Mouse (Mus musculus): ENCODE results near the gene St3gal3. TPM values are rescaled to one million over a fixed set of nuclear protein-coding genes. Genes with fewer than 3 reads are reported as not detected.

St3gal3 gene
- polyA plus RNA-seq (2012; rRNA removed), result 13.4 and 18.7 TPM in 2 replicates

DNA sequence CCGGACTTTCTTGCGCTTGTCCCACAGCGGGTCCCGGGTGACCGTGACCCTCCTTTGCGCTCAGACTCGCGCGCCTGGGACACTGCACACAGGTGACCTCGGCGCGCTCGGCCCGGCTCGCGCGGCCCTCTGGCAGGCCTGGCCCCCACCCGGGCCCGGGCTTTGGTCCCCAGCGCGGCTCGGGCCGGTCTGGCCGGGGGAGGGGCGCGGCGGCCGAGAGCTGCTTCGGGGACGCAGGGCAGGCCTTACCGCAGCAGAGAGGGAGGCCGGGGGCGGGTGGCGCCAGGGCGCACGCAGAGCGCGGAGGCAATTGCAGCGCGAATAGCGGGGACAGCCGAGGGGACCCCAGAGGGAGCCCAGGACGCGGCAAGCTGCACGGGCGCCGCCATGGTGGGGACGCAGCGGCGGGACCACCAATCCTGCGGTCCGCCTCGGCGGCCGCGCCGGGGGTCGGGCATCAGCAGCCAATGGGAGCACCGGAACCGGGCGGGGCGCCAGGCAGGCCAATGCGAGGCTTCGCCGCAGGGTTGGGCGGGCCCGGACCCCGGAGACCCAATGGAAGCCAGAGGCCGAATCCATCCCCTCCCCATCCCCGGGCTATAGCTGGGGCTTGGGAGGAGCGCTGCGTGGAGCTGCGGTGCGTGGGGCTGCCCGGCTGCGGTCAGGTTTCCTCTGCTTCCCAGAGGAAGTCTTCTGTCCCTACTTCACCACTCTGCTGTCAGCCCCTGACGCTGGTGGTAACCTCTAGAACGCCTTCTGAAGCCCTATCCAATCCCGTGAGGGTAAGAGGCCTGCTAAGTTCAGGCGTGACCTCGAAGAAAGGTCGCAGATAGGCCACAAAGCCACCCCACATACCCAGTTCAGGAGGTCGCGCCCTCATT lies at the start of gene St3gal3:
Gene St3gal3, minus strand, starts transcription at position 430 of the 881 bp plus-strand sequence.

DNA sequence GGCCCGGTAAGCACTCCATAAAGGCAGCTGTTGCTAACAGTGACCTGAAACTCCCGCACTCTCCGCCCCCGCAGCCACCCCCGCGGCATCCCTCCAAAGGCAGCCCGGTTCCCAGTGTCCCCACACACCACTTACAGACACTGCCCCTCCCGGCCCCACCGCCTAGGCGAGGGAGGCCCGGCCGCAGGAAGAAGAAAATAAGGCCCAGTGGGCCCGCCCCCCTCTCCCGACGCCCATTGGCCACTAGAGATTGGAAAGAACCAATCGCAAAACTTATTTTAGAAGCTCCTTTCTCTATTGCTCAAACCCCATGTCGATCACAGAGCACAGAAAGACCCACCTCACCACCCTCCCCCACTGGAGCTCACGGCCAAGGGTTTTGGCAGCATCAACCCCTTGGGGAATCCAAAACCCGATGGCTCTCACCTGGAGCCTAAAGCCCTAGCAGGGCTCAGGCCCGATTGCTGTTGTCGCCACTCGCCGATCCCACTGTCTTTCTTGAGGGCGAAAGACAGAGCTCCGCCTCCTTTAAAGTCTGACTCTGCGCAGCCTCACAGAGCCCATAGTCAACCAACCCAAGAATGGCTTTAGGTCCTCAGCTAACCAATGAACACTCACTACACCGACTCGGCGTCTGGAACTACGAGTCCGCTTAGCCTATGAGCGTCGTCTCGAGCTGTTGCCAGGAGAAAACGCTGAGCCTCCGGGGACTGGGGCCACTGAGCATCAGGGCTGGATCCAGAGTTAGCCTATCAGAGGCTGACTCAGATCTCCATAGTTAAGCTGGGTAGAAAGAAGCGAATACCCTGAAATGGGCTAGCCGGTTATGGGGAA lies 45.0 kb upstream of the St3gal3 start, which contains the start of gene Kdm4a:
Gene Kdm4a, minus strand, starts transcription at position 577 of the 834 bp plus-strand sequence.

GRCm38 (mm10) chr4:117929391-117929881 lies 205.3 kb downstream of the St3gal3 start, which contains the start of gene Artn:
Gene Artn (minus strand): TSS chr4:117929763.

GRCm38 (mm10) chr4:117914591-117915442 lies 219.9 kb downstream of the St3gal3 start, which contains the start of gene Ipo13:
Gene Ipo13 (minus strand): TSS chr4:117914999.

DNA sequence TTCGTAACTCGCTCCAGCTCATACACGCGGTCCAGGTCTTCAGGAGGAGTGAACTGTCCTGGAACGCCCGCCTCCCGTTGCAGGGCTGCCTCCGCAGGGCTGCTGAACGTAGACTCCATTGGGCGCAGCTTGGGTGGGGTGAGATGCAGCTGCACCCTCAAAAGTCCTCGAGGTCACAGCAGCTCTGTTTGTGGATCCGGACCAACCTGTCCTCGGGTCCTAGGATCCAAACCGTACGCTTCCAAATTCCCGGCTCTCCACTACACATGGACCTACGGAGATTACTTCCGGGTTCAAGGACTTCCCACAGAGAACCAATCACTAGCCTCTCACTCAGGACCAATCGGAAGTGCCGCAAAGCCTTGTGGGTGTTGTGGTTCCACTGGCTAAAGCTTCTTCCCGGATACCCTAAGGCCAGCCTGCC lies 243.0 kb downstream of the St3gal3 start, which contains the start of gene Dph2:
Gene Dph2, minus strand, starts transcription at position 295 of the 424 bp plus-strand sequence.

GRCm38 (mm10) chr4:117887133-117887532 lies 247.6 kb downstream of the St3gal3 start, which contains the start of gene Atp6v0b:
Gene Atp6v0b (minus strand): TSS chr4:117887333.

DNA sequence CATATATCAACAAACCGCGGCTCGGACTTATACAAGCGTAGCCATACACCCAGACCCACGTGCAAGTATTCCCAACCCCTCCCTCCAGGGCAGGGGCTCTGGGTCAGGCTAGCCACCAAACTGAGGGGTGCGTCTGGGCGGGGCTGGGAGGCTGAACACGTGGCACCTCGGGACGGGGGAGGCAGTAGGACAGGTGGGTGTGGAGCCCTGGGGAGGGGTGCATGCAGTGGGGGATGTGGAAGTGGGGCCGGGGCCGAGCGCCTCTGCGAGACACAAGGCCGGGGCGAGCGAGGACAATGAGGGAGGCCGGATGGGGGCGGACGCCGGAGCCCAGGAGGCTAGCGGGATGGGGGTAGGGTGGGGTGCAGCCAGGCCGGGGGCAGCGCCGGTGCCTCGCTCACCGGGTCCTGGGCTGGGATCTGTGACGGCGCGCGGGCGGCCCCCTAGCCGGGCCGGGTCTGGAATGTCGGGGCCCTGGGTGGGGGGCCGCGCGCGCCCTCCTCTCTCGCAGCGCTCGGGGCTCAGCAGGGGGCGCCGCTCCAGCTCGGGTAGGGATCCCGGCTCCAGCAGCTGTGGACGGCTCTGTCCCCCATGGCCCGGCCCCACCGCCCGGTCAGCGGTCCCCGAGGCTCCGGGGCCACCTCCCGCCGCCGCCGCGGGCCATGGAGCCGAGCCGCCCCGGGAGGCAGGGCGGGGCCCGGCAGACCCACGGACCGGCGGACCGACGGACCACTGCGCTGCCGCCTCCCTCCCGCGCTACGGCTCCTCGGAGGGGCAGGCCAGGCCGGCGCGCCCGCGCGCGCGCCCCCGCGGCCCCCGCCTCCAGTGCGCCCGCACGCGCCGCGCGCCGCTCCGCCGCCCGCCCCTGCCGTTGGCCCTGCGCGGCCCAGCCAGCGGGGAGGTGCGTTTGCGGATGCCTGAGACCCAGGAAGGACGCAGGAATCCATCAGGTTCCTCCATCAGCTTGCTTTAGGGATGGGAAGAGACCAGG lies 251.7 kb downstream of the St3gal3 start, which contains the start of gene B4galt2:
Gene B4galt2, minus strand, starts transcription at position 787 of the 991 bp plus-strand sequence.

Other genes with a start within 250 kb of the St3gal3 start
- gene Atp6v0b, start 247.6 kb downstream of the St3gal3 start, polyA plus RNA-seq (2012; rRNA removed), result 383 and 470 TPM in 2 replicates
- gene Dph2, start 242.9 kb downstream of the St3gal3 start, polyA plus RNA-seq (2012; rRNA removed), result 5.4 and 6.9 TPM in 2 replicates
- gene Ipo13, start 219.9 kb downstream of the St3gal3 start, polyA plus RNA-seq (2012; rRNA removed), result 36.2 and 48.1 TPM in 2 replicates
- 4.2 and 6.5 TPM in 2 replicates for gene Artn, start 205.2 kb downstream of the St3gal3 start, polyA plus RNA-seq (2012; rRNA removed)
- 8.6 and 10.9 TPM in 2 replicates for gene Kdm4a, start 45.1 kb upstream of the St3gal3 start, polyA plus RNA-seq (2012; rRNA removed)
- 55.7 and 66.2 TPM in 2 replicates for gene Ptprf, start 156.5 kb upstream of the St3gal3 start, polyA plus RNA-seq (2012; rRNA removed)